Mouse (Mus musculus) liver, embryonic 12.5 days (tissue): ENCODE measurements around the gene Pcbp4. TPM values are rescaled to one million over a fixed set of nuclear protein-coding genes. Genes with fewer than 3 reads are reported as not detected.

Experiments
- ATAC-seq: fragments of 200-750 bp; cut with Nextera tagmentation; 2 replicates; pipeline ENCODE4 v1.8.0; 2017; ENCODE audit warnings: moderate number of reproducible peaks, mild to moderate bottlenecking, moderate library complexity
- H3K27ac ChIP-seq: fragments of 300-500 bp; sonication (generic); 2 replicates; pipeline ENCODE4 v1.5.1; 2016; ENCODE audit warnings: mild to moderate bottlenecking
- H3K27me3 ChIP-seq: fragments of 300-500 bp; sonication (generic); replicated peaks from 2 replicates; pipeline ENCODE4 v1.6.1; 2016; ENCODE audit warnings: mild to moderate bottlenecking, moderate library complexity
- H3K36me3 ChIP-seq: fragments of 300-500 bp; sonication (generic); 2 replicates; pipeline ENCODE4 v1.6.1; 2016; ENCODE audit warnings: mild to moderate bottlenecking, moderate library complexity
- H3K4me1 ChIP-seq: fragments of 300-500 bp; sonication (generic); 2 replicates; pipeline ENCODE4 v1.6.1; 2016
- H3K4me2 ChIP-seq: fragments of 300-500 bp; sonication (generic); 2 replicates; pipeline ENCODE4 v1.6.1; 2016; ENCODE audit warnings: mild to moderate bottlenecking, moderate library complexity
- H3K4me3 ChIP-seq: fragments of 300-500 bp; sonication (generic); 2 replicates; pipeline ENCODE4 v1.5.1; 2016; ENCODE audit warnings: mild to moderate bottlenecking, moderate library complexity
- H3K9ac ChIP-seq: fragments of 300-500 bp; sonication (generic); 2 replicates; pipeline ENCODE4 v1.6.1; 2016; ENCODE audit warnings: mild to moderate bottlenecking, moderate library complexity
- H3K9me3 ChIP-seq: fragments of 300-500 bp; sonication (generic); replicated peaks from 2 replicates; pipeline ENCODE4 v1.6.1; 2016; ENCODE audit warnings: mild to moderate bottlenecking, moderate library complexity
- WGBS: fragments of 180-500 bp; shearing (Covaris S2); methylation state at CpG from one replicate; pipeline ENCODE4 v1.1.7; 2016; ENCODE audit not compliant: insufficient replicate concordance; 5-methylcytosine and 5-hydroxymethylcytosine counted together
- polyA plus RNA-seq: library from polyadenylated mRNA; unstranded; fragments of >200 nt; fragmentation: Nextera tagmentation; extraction: Ambion mirVana; gene quantifications from 2 replicates; pipeline ENCODE4 v1.2.1, GENCODE M21; 2016

The Pcbp4 gene
- polyA plus RNA-seq, 1 experiment from 2014 or later: 27.3 TPM

DNA sequence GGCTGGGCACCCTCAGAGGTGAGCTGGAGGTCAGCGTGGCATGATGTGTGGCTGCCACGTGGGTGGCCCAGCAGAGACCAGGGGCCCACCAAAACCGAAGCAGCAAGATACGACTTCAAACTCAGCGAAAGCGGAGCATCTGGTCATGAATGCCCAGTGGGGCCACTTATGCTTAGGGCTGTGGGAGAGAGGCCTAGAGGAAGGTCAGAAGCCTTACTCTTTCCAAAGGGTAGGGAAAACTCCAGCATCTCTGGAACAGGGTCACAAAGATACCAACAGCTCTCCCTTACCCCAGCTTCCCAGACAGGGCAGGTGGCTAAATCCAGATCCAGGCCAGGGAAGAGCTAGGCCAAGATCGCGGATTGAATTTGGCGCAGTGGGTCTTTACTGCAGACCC, 4.1 kb downstream of the Pcbp4 start:
- Histone ChIP-seq H3K4me1 (peaks cover 52% of the 10 kb centered on the region), H3K4me3 (no peak overlapping the region), H3K9me3 (no peaks in the 10 kb centered on the region), H3K36me3 (peaks cover 19% of the 10 kb centered on the region), H3K4me2 (no peak overlapping the region), H3K27ac (no peak overlapping the region), H3K9ac (no peak overlapping the region), H3K27me3 (peaks cover 31% of the 10 kb centered on the region)
- ATAC-seq: no peak
- WGBS: 76% methylated on average over 9 of the region's 9 CpGs

GRCm38 (mm10) chr9:106457920-106458319, 4.8 kb downstream of the Pcbp4 start:
- WGBS: 62% methylated on average over 5 of the region's 5 CpGs

DNA sequence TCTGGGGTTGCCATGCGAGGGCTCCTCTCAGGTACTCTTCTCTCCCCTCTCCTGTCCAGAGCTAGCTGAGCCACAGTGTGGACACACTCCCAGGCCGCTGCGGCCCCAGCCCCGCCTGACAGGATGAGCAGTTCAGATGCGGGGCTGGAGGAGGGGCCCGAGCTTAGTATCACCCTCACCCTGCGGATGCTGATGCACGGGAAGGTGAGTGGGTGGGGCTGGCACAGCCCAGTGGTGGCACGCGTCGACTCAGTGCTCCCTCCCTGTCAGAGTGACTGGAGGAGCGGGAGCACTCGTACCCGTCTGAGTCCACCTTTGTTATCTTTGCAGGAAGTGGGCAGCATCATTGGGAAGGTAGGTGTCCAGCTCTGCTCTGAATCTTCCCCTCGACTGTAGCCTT, 6.9 kb downstream of the Pcbp4 start:
- peaks cover 31% of the 10 kb centered on the region for H3K4me1 ChIP-seq
- H3K4me2 ChIP-seq: no peak overlapping the region
- peaks cover 35% of the 10 kb centered on the region for H3K36me3 ChIP-seq
- H3K27ac ChIP-seq: no peak overlapping the region
- 76% methylated on average over 15 of the region's 15 CpGs for WGBS
- H3K9me3 ChIP-seq: no peaks in the 10 kb centered on the region
- H3K9ac ChIP-seq: no peak overlapping the region
- ATAC-seq: no peak
- H3K4me3 ChIP-seq: no peak overlapping the region
- peaks cover 24% of the 10 kb centered on the region for H3K27me3 ChIP-seq

More at GRCm38 (mm10) chr9:106457920-106458319, 4.8 kb downstream of the Pcbp4 start:
- Histone ChIP-seq H3K9me3 (no peaks in the 10 kb centered on the region), H3K4me1 (peaks cover 46% of the 10 kb centered on the region), H3K27me3 (peaks cover 23% of the 10 kb centered on the region), H3K27ac (no peak overlapping the region), H3K4me2 (no peak overlapping the region), H3K9ac (no peak overlapping the region), H3K4me3 (no peak overlapping the region), H3K36me3 (peaks cover 26% of the 10 kb centered on the region)
- ATAC-seq: no peak

DNA sequence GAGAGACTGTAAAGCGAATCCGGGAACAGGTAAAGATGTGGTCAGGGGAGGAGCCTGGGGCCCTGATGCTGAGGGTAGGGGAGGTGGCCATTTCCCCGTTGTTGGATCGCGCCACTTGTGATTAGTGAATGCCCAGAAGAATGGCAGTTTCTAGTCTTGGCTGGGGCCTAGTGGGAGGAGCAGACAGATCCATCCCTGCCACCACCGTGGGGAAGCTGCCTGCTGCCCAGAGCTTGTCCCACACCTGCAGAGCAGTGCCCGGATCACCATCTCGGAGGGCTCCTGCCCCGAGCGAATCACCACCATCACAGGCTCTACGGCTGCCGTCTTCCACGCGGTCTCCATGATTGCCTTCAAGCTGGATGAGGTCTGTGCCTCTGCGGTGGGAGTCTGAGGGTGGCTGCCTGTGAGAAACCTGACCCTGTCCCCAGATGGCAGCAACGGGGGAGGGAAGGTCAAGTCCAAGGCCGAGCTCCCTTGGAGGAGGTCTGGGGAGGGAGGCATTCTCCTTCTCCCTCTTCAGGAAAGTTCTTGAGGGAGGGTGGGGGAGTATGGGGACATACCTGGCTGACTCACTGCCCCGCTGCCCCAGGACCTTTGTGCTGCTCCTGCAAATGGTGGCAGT, 7.4 kb downstream of the Pcbp4 start:
- Histone ChIP-seq H3K4me3 (no peak overlapping the region), H3K4me1 (peaks cover 31% of the 10 kb centered on the region), H3K36me3 (peaks cover 35% of the 10 kb centered on the region), H3K4me2 (no peak overlapping the region), H3K27me3 (peaks cover 26% of the 10 kb centered on the region), H3K9me3 (no peaks in the 10 kb centered on the region), H3K9ac (no peak overlapping the region), H3K27ac (no peak overlapping the region)
- ATAC-seq: no peak
- 75% methylated on average over 17 of the region's 18 CpGs for WGBS

DNA sequence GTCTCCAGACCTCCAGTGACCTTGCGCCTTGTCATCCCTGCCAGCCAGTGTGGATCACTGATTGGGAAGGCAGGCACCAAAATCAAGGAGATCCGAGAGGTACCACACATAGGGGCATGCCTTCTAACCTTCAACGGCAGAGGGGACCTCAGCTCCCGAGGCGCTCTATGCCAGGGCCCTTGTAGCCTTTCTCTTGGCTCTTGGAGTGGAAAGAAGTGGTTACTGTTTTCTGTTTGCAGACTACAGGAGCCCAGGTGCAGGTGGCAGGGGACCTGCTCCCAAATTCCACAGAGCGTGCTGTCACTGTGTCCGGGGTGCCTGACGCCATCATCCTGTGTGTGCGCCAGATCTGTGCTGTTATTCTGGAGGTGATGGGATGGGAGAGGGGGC, 7.9 kb downstream of the Pcbp4 start:
- Histone ChIP-seq H3K4me1 (peaks cover 30% of the 10 kb centered on the region), H3K9ac (no peak overlapping the region), H3K36me3 (peaks cover 35% of the 10 kb centered on the region), H3K4me2 (no peak overlapping the region), H3K27me3 (peaks cover 31% of the 10 kb centered on the region), H3K9me3 (no peaks in the 10 kb centered on the region), H3K27ac (no peak overlapping the region), H3K4me3 (no peak overlapping the region)
- 77% methylated on average over 9 of the region's 9 CpGs for WGBS
- no peak for ATAC-seq

- no peaks in the 10 kb centered on the region for H3K9me3 ChIP-seq
- H3K4me1 ChIP-seq: peaks cover 22% of the 10 kb centered on the region
- no peak for ATAC-seq
- WGBS: 78% methylated on average over 16 of the region's 16 CpGs
- no peak overlapping the region for H3K4me2 ChIP-seq
- no peak overlapping the region for H3K27ac ChIP-seq
- H3K4me3 ChIP-seq: no peak overlapping the region
- peaks cover 35% of the 10 kb centered on the region for H3K36me3 ChIP-seq
- H3K27me3 ChIP-seq: peaks cover 39% of the 10 kb centered on the region
- no peak overlapping the region for H3K9ac ChIP-seq
Measured at GRCm38 (mm10) chr9:106461641-106462429, 8.7 kb downstream of the Pcbp4 start.

GRCm38 (mm10) chr9:106462430-106462800, 9.3 kb downstream of the Pcbp4 start:
- Histone ChIP-seq H3K27me3 (peaks cover 43% of the 10 kb centered on the region), H3K4me1 (peaks cover 16% of the 10 kb centered on the region), H3K27ac (no peak overlapping the region), H3K4me3 (no peak overlapping the region), H3K4me2 (no peak overlapping the region), H3K9me3 (no peaks in the 10 kb centered on the region), H3K9ac (no peak overlapping the region), H3K36me3 (peaks cover 35% of the 10 kb centered on the region)
- 84% methylated on average over 12 of the region's 12 CpGs for WGBS
- ATAC-seq: no peak

GRCm38 (mm10) chr9:106463122-106464063, 10.3 kb downstream of the Pcbp4 start:
- H3K9ac ChIP-seq: no peak overlapping the region
- H3K27me3 ChIP-seq: peaks cover 50% of the 10 kb centered on the region
- no peak for ATAC-seq
- H3K9me3 ChIP-seq: no peaks in the 10 kb centered on the region
- no peak overlapping the region for H3K4me3 ChIP-seq
- H3K4me1 ChIP-seq: peaks cover 15% of the 10 kb centered on the region
- no peak overlapping the region for H3K27ac ChIP-seq
- H3K4me2 ChIP-seq: no peak overlapping the region
- peaks cover 35% of the 10 kb centered on the region for H3K36me3 ChIP-seq
- 81% methylated on average over 21 of the region's 21 CpGs for WGBS

- peak; percentile 46; the same call in 1 of the 2 replicates for ATAC-seq
- Histone ChIP-seq H3K4me3 (peak overlapping the region; percentile 58), H3K9ac (peak overlapping the region; percentile 41)
Measured at GRCm38 (mm10) chr9:106464751-106465541, 11.9 kb downstream of the Pcbp4 start.

DNA sequence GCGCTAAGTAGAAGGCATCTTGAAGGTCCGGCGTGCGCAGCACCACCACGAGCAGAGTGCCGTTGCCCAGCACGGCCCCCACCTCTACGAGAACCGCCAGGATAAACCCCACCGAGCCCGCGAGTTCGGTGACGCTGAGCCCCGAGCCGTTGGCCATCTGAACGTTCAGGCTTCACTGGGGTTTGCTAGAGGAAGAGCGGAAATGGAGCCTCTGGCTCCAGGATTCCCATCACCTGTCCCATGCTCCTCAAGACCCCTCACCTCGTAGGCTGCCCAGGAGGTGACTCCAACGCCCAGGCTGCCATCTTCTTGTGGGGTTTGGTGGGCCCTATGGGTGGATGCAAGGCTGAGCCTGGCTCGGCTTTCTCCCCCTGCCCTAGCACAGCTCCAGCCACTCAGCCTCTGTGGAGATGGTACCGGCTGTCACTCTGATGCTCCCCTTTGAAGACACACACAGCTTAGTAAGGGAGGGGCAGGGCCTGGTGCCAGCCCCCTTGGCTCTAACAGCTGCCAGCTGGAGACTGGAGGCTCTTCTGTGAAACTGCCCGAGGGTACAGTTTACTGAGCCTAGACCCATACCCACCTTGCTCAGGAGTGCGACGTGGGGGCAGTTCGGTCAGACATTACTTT, 12.6 kb downstream of the Pcbp4 start, which contains the start of gene Gpr62:
Gpr62 (minus strand) TSS at position 368 of the 630 bp plus-strand sequence.
- H3K27me3 ChIP-seq: peaks cover 50% of the 10 kb centered on the region
- peaks cover 26% of the 10 kb centered on the region for H3K36me3 ChIP-seq
- peak within 1 kb of the TSS; percentile 41 for H3K9ac ChIP-seq
- no peaks in the 10 kb centered on the region for H3K9me3 ChIP-seq
- H3K4me2 ChIP-seq: peak within 1 kb of the TSS; percentile 80
- H3K27ac ChIP-seq: no peak within 1 kb of the TSS
- H3K4me3 ChIP-seq: peak within 1 kb of the TSS; percentile 58
- 49% methylated on average over 26 of the region's 26 CpGs for WGBS
- no peak for ATAC-seq
- peaks cover 15% of the 10 kb centered on the region for H3K4me1 ChIP-seq

More at GRCm38 (mm10) chr9:106464751-106465541, 11.9 kb downstream of the Pcbp4 start:
- H3K36me3 ChIP-seq: peaks cover 33% of the 10 kb centered on the region
- no peaks in the 10 kb centered on the region for H3K9me3 ChIP-seq
- peaks cover 50% of the 10 kb centered on the region for H3K27me3 ChIP-seq
- 5% methylated on average over 99 of the region's 99 CpGs for WGBS
- H3K4me1 ChIP-seq: peaks cover 15% of the 10 kb centered on the region
- H3K4me2 ChIP-seq: peak overlapping the region; percentile 80
- no peak overlapping the region for H3K27ac ChIP-seq

DNA sequence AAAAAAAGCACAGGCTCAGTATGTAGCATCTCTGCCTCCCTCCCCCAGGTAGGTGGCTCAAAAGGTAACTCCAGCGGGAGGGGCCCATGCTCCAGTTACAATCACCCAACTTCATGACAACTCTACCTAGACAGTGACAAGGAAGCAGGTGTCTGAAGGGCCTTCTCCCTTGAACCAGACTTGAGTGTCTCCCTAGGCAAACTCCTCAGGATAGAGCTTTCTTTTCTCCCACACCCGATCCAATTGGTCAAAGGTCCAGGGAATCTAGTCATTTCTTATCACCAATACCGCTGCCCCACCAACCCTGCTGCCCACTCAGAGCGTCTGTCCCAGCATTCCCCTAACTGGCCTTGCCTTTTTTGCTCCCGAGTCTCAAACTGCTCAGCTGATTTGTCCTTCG, 13.6 kb downstream of the Pcbp4 start:
- no peak overlapping the region for H3K9ac ChIP-seq
- H3K4me1 ChIP-seq: peaks cover 15% of the 10 kb centered on the region
- H3K27me3 ChIP-seq: peaks cover 53% of the 10 kb centered on the region
- H3K9me3 ChIP-seq: no peaks in the 10 kb centered on the region
- 76% methylated on average over 6 of the region's 6 CpGs for WGBS
- H3K4me3 ChIP-seq: no peak overlapping the region
- H3K4me2 ChIP-seq: no peak overlapping the region
- no peak overlapping the region for H3K27ac ChIP-seq
- ATAC-seq: no peak
- peaks cover 20% of the 10 kb centered on the region for H3K36me3 ChIP-seq
